Mouse (Mus musculus) kidney, postnatal 4 days (tissue): ENCODE data around the gene Ikzf5.

ENCODE experiments used
- DNase-seq, 2 experiments: peaks; one replicate each; pipeline ENCODE4 v3.0.0; 2021; ENCODE audit warnings: mixed read lengths in 2 of 2

The Ikzf5 gene

DNA sequence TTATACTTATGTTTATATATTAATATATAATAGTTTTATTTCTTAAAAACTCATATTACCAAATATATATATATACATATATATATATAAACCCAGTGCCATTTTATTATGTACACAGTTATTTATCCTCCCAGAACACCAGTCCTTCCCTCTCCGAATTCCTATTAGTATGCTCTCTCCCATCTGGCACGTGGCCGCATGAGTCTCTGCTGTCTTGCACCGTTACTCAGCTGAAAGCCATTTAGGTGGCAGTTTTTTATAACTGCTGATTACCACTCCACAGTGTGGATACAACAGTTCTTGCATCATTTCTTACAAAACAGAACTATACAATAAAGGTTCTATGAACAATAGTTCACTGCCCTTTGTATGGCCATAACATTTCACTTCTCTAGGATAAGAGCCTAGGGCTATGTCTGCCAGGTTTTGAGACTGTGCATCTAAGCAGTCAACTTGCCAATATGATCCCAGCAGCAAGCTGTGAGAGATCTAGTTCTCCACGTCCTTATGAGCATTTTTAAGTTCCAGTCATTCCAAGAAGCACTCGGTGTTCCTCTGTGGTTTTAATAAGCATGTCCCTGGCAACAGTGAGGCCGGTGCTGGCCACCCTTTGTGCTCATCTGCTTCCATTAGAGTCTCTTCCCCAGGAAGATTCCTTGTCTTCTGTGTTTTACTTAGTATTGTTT, 64.3 kb downstream of the Ikzf5 start:
- DNase-seq = no peak
